Mouse (Mus musculus) lung, adult 18-20 months (tissue): ENCODE measurements around the gene Cklf.
"Not testable (repeated sequence)": the region's sequence is repeated elsewhere in the genome, so short reads cannot be mapped to it uniquely, and the experiment has no call there.

ENCODE experiments used
- DNase-seq, 2 experiments: peaks; one replicate each; pipeline ENCODE4 v3.0.0; 2022; ENCODE audit warnings: mixed read lengths in 2 of 2

Gene Cklf

GRCm38 (mm10) chr8:104250439-104251367 is at the start of gene Cklf:
Gene Cklf, plus strand, starts transcription at chr8:104250861.
- DNase-seq: peak; percentile 88 to 90

GRCm38 (mm10) chr8:104201622-104202021 is 49.0 kb upstream of the Cklf start:
- DNase-seq: no peak

DNA sequence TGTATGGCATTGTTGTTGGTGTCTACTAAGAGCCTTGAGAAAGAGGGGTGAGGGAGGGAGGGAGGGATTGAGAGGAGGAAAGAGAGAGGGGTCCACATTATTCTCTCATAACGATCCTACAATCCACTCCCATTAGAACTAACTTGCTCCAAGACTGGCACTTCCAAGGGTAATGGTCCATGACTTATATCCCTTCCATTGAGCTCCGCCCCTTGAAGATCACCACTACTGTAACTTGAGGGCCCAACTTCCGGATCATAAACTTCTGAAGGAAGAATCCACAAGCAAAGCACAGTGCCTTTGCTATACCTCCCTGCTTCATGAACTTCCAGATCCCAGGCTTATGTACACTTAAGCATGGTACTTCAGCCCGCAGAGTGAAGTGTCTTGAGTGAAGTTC is 48.3 kb upstream of the Cklf start:
- no peak for DNase-seq

- no peak for DNase-seq
Observed at GRCm38 (mm10) chr8:104205292-104205691, 45.4 kb upstream of the Cklf start.

DNA sequence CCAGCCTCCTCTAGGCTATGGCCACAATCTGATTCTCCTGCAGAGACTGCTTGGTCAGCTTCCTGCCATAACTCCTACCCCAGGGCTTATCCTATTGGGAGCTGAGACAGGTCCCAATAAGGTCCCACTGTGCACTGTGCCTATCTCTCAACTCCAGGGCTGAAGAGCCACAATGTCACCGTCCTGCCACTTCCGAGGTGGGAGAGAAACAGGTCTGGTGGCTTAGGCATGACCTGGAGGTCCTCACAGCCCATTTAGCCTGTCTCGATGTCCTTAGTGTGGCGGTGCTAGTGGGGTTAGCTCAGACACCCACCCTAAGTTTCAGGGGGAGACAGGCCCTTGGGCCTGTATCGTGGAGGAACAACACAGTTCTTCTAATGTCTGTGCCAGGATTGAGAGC is 33.1 kb upstream of the Cklf start:
- DNase-seq: no peak

GRCm38 (mm10) chr8:104219079-104219478 is 31.6 kb upstream of the Cklf start:
- DNase-seq: peak; percentile 42 to 44

- DNase-seq: peak; percentile 62 to 66
Observed at GRCm38 (mm10) chr8:104219806-104220205, 30.9 kb upstream of the Cklf start.

DNA sequence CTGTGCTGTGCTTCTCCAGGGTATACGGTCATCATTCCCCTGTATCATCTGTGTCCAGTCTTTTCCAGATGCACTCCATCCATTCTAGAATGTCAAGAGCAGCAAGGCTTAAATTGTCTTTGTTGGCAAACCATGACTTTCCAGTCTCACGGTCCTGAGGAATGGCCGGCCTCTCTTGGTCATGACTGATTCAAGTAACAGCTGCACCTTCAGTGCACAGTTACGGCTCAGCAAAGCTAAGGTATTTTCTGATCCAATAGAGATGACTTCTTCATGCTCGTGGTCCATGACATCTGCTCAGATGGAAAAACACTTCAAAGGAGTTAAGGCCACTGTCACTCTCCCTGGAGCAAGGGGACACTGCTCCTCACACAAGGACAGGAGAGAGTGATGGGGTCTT is 23.6 kb upstream of the Cklf start:
- no peak for DNase-seq

GRCm38 (mm10) chr8:104230377-104230776 is 20.3 kb upstream of the Cklf start:
- no peak for DNase-seq

GRCm38 (mm10) chr8:104232039-104232438 is 18.6 kb upstream of the Cklf start:
- DNase-seq: no peak

DNA sequence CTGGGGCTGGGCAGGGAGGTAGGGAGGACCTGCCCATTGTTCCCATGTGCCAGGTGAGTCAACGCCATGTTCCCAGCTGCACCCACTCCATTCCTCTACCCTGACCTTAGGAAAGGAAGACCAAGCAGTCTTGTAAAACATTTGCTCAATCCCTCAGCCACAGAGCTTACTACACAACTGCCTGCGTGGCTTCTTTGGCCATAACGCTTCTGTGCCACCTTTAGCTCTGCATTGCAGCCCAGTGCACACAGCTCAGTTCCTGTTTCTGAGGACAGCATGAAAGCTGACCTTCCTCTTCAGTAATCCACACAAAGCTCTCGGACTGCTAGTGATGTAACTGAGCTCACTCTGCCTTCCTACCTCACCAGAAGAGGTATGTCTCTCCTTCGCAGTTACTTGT is 17.7 kb upstream of the Cklf start:
- DNase-seq: peak; percentile 26 to 29

GRCm38 (mm10) chr8:104234573-104234972 is 16.1 kb upstream of the Cklf start:
- DNase-seq: no peak

DNA sequence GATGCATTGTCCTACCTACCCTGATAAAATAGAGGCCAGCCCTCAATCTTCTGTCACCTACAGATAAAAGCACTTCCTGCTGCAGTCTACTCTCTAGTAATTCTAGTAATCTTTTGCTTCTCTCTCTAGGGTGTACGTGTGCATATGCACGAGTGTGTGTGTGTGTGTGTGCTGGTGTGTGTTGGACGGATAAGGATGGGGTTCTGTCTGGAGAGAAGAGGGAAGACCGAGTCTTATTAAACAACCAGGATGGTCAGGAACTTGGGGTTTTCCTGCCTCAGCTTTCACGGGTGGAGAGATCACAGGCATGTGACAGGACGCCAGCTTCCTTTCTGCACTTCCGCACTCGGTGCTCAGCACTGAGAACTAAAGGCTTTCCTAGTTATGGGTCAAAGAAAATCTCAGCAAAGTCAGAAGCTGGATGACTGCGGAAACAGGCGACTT is 11.2 kb upstream of the Cklf start:
- DNase-seq: peak in 1 of 2 experiments; percentile 21

DNA sequence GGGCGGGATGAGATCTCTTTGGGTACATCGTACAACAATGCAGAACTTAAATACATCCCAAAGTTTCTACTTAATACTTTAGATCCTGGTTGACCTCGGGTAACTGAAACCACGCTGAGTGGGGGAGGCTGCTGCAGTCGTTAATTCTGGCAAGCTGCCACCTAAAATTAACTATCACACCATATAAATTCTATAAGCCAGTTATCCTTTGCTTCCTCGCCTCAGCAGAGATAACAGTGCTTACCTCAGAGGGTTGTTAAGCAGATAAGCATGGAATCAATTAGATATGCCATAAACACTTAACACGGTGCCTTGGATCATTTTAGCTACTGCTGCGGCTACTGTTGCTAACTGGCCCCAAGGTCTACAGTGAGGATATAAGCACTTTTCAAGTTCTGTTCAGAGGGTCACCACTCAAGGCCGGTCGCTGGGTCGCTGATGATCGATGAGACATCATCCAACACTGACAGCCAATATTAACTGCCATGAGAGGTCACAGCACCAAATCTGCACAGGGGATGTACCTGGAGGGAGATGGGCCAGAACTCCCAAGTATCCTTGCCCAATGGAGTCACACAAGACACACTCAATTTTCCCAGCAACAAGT is 8.5 kb upstream of the Cklf start:
- DNase-seq: no peak

- DNase-seq: no peak
Observed at GRCm38 (mm10) chr8:104246621-104247020, 4.0 kb upstream of the Cklf start.

- DNase-seq: peak; percentile 62 to 67
Observed at GRCm38 (mm10) chr8:104247054-104247907, 3.4 kb upstream of the Cklf start.

GRCm38 (mm10) chr8:104247908-104248275 is 2.8 kb upstream of the Cklf start:
- peak; percentile 18 to 19 for DNase-seq

DNA sequence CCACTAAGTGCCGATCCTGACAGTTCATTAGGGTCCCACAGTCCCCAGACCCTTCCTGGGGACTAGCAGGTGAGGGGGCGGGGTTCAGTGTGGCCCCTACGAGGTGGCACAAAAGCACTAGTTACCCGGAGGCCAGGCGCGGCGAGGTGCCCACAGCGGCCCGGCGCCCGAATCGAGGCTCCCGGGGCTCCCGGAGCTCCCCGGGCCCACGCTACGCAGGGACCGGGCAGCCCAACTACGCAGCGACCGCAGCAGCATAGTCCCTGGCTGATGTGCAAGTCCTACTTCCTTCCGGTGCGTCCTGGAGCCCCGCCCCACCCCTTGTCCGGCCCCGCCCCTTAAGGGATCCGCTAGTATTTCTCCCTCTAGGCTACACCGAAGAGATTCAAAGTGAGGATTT is 2.4 kb upstream of the Cklf start, which contains the start of gene Tk2:
Gene Tk2 (minus strand): TSS at position 283 of the 400 bp plus-strand sequence.
- DNase-seq: peak; percentile 71 to 77

- DNase-seq: no peak
Observed at GRCm38 (mm10) chr8:104249442-104249996, 1.1 kb upstream of the Cklf start.

GRCm38 (mm10) chr8:104251461-104251860 is 800 bp downstream of the Cklf start:
- DNase-seq: peak in 1 of 2 experiments; percentile 21

DNA sequence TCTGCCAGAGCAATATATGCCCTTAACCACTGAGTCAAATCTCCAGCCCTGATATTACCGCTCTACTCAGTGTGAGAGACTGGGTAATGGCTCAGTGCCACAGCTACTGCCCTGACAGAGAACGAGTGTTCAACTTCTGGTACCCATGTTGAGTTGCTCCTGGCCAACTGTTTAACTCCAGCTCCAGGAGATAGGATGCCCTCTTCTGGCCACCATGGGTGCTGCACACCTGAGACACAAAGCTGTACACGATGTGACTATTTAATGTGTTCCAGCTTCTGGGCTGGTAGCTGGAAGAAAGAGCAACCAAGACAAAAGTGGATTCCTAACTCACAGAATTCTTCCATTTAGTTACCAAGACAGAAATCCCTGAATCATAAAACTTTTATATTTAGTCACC is 2.4 kb downstream of the Cklf start:
- DNase-seq: peak in 1 of 2 experiments; percentile 22

GRCm38 (mm10) chr8:104261802-104262201 is 11.1 kb downstream of the Cklf start:
- DNase-seq: not testable (repeated sequence)
